Mouse (Mus musculus): Measurements from ENCODE around the gene Fam240a. TPM values are rescaled to one million over a fixed set of nuclear protein-coding genes. Genes with fewer than 3 reads are reported as not detected.
A peak's percentile ranks its signal among the peaks of the same experiment; 100 is the strongest.

Gene Fam240a
- total RNA-seq, 2 experiments from 2014 or later = not detected

GRCm38 (mm10) chr9:110896595-110896994, 20.1 kb downstream of the Fam240a start:
- no peak for DNase-seq
- intact Hi-C loops (cut with DNase I) = no loop called here

DNA sequence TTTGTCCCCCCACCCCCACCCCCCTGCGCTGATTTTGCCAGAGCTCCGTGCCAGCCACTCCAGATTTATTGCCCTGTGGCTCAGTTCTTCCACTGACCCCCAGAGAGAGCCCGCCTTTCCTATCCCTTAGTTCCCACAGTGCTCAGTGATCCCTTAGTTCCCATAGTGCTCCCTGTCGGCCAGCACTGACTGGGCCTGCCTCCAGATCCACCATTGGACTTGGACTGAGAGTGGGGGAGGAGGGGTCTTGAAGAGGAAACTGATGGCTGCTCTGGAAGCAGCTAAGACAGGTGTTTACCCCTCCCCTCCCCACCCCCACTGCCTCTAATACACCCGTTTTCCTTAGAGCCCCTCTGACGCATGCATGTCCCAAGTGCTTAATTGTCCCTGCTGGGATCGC, 20.7 kb downstream of the Fam240a start:
- DNase-seq = no peak
- intact Hi-C loops (cut with DNase I) = no loop called here

GRCm38 (mm10) chr9:110895507-110895906, 21.2 kb downstream of the Fam240a start:
- no peak for DNase-seq
- intact Hi-C loops (cut with DNase I) = no loop called here

GRCm38 (mm10) chr9:110893429-110893828, 23.2 kb downstream of the Fam240a start:
- no peak for DNase-seq
- intact Hi-C loops (cut with DNase I) = no loop called here

- intact Hi-C loops (cut with DNase I) = no loop called here
- DNase-seq = no peak
These were observed 24.1 kb downstream of the Fam240a start for GRCm38 (mm10) chr9:110892552-110892951.

- intact Hi-C loops (cut with DNase I) = no loop called here
- no peak for DNase-seq
These were observed 25.4 kb downstream of the Fam240a start for GRCm38 (mm10) chr9:110891077-110891828.

DNA sequence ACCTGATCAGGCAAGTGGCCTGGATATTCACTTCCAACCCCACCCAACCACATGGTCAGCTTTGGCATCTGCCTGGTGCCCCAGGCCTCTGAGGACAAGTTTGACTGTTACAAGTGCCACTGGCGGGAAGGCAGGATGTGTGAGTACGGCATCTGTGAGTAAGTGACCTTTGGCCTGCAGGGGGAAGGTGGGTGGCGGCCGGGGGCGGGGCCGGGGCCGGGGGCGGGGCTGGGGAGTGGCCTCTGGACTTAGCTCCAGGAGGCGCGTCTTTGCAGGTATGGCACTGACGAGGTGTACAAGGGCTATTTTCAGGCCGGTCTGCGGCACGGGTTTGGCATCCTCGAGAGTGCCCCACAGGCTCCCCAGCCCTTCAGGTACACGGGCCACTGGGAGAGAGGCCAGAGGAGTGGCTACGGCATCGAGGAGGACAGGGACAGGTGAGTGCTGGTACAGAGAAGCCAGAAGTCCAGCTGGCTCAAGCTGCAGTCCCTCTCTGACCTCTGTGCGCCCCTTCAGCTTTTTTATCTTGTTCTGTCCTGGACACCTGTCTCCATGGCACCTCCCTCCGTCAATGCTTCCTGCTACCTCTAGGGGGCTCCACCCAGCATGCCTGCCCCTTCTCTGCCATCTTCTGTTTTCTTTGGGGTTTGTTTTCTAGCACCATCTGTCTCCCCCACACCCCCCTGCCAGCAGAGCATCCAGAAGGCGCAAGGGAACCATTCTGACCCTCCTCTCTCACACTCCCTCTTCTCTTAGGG, 26.5 kb downstream of the Fam240a start:
- DNase-seq = no peak
- intact Hi-C loops (cut with DNase I) = no loop called here

DNA sequence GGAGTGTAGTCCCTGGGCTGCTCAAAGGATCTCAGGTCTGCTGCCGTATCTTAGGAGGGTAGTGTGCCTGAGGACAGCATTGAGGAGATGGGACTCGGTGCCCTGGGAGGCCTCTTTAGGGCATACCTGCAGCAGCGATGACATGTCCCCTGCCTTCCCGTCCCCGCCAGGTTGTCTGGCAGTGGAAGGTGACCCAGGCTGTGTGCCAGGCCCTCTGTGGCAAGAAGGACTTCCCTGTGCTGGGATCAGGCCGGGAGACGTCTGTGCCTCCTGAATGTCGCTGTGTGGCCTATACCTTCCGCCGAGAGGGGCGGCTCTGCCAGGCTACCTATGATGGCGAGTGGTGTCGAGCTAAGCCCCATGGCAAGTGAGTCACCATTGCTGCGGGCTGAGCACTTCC, 27.7 kb downstream of the Fam240a start:
- DNase-seq = no peak
- intact Hi-C loops (cut with DNase I) = no loop called here

GRCm38 (mm10) chr9:110887388-110888303, 29.0 kb downstream of the Fam240a start:
- intact Hi-C loops (cut with DNase I) = no loop called here
- DNase-seq = no peak

DNA sequence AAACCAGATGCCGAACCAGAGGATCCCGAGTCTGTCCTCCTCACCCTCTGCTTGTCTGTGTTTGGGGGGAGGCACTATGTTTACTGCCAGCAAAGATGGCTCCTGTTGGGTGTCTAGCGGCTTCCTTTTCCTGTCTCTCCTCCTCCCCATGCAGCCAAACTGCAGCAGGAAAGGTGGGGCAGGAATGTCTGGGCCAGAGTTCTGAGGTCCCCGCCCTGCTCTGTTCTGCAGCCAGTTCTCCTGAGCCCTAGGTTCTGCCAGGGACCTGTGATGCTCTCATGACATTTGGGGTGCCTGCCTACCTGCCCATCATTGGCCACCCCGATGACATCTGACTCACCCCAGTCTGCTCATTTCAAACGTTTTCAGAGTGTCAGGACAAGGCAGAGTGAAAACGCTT, 34.7 kb downstream of the Fam240a start:
- no peak for DNase-seq
- intact Hi-C loops (cut with DNase I) = no loop called here

GRCm38 (mm10) chr9:110880772-110881171, 35.9 kb downstream of the Fam240a start:
- intact Hi-C loops (cut with DNase I) = no loop called here
- DNase-seq = no peak

GRCm38 (mm10) chr9:110879998-110880561, 36.6 kb downstream of the Fam240a start, which contains the start of gene Tmie:
Tmie (minus strand) TSS chr9:110880113.
- DNase-seq = peak; percentile 45
- intact Hi-C loops (cut with DNase I) = no loop called here

DNA sequence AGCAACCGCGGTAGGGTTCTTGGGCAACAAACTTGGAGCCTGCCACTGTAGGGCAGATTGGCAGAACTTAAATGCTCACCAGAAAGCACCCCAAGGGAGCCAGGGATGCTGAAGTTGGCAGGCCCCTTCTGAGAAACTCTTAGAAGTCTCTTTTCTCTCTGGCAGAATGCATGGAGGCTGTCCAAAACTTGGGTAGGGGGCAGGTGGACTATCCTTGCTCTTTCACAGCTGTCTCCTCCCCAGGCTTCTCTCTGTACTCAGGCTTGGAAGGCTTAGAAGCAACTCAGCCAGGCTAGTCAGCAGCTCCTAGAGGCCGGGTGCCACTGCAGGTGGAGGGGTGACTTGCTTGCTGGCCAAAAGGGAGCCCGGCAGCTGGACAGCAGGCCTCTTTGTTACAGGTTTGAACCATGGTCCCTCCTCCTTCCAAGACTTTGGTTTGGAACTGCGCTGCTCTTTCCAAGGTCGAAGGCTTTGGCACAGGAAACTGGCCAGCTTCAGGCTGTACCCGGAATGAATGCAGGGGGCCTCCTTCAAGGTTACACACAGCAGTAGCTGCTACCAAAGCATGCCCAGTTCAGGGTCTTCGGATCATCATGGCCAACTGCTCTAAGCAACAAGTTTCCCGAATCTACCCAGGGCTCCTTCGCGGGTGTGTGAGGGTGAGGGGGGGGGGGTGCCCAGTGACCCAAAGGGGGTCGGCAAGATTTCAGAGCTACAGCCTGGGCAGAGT, 37.3 kb downstream of the Fam240a start, which contains the start of gene Als2cl:
Als2cl (plus strand) TSS at position 680 of the 730 bp plus-strand sequence.
- peak; percentile 82 for DNase-seq
- intact Hi-C loops (cut with DNase I) = no loop called here

DNA sequence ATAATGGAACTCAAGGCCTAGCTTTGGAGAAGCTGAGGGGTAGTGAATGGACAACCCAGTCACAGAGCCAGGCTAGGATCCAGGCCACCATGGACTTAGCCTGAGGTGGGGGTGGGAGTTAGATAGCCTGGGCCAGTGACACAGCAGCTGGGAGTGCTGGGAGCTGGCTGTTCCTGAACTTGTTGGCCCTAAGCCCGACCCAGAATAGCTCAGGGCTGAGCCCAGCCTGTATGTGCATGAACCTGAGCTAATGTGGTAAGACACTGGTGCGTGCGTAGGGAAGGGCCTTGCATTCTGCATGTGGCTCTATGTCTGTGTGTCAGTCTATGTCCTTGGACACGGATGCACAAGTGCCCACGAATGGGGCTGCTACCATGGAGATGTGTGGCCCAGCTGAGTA, 38.8 kb downstream of the Fam240a start:
- peak; percentile 92 for DNase-seq
- intact Hi-C loops (cut with DNase I) = no loop called here

- intact Hi-C loops (cut with DNase I) = no loop called here
- no peak for DNase-seq
These were observed 39.3 kb downstream of the Fam240a start for GRCm38 (mm10) chr9:110877353-110877752.

- no peak for DNase-seq
- intact Hi-C loops (cut with DNase I) = no loop called here
These were observed 41.4 kb downstream of the Fam240a start for GRCm38 (mm10) chr9:110875288-110875695.

DNA sequence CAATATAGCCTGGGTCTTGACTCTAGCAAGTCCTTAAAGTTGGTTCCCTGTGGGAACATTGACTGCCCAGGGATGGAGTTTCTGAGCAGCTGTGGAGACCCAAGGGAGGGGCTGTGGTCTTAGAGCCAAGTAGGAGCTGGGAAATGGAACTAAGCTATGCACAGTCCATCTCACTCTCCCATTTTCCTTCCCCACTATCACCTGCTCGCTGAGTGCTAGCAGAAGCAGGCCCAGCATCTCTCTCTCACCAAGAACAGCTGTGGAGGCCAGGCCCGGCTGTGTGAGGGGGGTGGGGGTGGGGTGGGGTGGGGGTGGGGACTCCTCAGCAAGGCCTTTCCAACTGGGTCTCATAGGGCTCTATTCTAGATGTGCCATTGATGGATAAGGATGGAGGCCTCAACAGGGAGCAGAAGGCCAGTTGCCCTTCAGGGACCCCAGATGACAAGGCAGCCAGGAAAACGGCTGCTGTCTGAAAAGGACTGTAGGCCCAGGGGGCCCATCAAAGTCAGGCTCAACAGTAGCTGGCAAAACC, 41.9 kb downstream of the Fam240a start:
- DNase-seq = no peak
- intact Hi-C loops (cut with DNase I) = no loop called here

GRCm38 (mm10) chr9:110873681-110874659, 42.7 kb downstream of the Fam240a start:
- intact Hi-C loops (cut with DNase I) = no loop called here
- DNase-seq = peak; percentile 91
